Mouse (Mus musculus): ENCODE measurements around the gene Zfp385c. TPM values are rescaled to one million over a fixed set of nuclear protein-coding genes. Genes with fewer than 3 reads are reported as not detected.

The Zfp385c gene
- not detected for polyA plus RNA-seq (2017; shearing (Covaris generic))

GRCm38 (mm10) chr11:100692164-100692616 is at the start of gene Zfp385c:
Gene Zfp385c, minus strand, starts transcription at chr11:100692455.
- ATAC-seq, result peak; percentile 46

DNA sequence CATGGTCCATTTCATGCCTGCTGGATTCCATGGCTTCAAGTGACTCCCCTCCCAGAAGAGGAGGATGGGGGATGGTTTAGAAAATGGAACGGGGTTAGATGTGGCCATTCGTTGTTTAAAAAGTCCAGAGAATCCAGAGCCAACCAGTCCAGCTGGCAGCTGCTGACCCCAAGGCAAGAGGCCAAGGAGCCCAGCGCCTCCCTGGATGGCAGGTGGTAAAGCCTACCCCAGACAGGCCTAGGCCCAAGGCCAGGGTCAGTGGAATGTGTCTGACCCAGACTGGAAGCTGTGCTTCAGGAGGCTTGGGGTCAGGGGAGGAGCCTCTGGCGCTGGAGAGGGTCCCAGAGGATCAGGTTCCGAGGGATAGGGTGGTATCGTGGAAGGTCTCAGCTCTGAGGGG is 49.1 kb upstream of the Zfp385c start:
- ATAC-seq, result no peak

DNA sequence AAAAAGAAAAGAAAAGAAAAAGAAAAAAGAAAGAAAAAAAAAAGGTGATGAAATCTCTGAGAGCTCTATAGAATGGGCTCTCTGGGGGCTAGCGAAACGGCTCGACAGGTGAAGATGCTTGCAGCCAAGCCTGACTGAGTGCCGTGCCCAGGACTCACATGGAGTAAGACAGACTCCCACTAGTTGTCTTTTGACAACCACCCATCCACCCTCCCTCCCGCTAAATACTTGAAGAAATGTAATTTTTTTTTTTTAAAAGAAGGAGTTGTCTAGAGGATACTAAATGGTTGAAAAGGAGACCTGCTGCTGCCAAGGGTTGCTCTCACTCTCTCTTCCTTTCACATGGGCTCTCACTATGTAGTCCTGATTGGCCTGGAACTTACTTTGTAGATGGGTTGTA is 46.5 kb upstream of the Zfp385c start:
- no peak for ATAC-seq

GRCm38 (mm10) chr11:100738066-100738604 is 45.9 kb upstream of the Zfp385c start, which contains the start of gene Rab5c:
Gene Rab5c, minus strand, starts transcription at chr11:100738215.
- peak; percentile 98 for ATAC-seq

DNA sequence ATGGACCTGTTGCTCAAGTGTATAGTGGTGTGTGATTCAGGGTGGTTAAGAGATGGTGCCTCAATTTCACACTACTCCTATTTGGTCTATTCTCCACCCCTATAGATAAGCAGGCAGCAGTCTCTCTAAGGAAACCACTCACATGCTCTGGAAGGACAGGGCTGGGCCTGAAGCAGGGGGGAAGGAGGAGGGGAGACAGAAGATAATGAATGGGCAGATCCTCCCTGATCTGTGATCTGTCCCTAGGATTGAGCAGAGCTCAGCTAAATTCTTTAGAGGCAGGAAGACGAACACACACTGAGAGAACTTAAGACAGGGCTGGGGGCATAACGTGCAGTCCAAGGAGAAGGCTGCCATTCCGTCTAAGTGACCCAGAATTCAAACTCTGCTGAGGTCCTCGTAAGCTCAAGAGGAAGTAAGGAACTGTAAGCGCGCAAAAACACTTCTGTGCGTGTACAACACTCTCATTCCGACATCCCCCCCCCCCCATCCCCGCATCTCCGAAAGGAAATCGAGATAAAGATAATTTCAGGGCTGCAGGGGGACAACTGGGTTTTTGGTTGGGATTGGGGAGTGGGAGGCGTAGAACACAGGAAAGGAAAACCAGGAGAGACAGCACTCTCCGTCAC is 45.0 kb upstream of the Zfp385c start:
- no peak for ATAC-seq

DNA sequence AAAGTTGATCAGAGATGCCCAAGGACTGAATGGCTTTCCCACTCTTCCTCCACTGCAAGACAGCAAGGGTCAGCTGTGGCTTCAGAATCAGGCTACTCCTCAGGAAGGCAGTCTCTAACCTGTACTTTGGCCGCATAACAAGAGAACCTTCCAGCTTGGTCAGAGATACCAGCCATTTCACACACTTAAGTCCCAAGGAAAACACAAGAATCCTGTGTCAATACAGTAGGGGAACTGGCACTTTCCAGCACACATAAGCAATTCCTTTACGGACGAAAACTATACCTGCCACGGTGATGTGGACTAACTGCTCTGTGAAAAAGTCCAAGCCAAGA is 44.5 kb upstream of the Zfp385c start:
- ATAC-seq, result no peak

GRCm38 (mm10) chr11:100735954-100736745 is 43.9 kb upstream of the Zfp385c start:
- no peak for ATAC-seq

- ATAC-seq, result no peak
Measured at GRCm38 (mm10) chr11:100735134-100735865, 43.0 kb upstream of the Zfp385c start.

- no peak for ATAC-seq
Measured at GRCm38 (mm10) chr11:100730477-100731205, 38.4 kb upstream of the Zfp385c start.

DNA sequence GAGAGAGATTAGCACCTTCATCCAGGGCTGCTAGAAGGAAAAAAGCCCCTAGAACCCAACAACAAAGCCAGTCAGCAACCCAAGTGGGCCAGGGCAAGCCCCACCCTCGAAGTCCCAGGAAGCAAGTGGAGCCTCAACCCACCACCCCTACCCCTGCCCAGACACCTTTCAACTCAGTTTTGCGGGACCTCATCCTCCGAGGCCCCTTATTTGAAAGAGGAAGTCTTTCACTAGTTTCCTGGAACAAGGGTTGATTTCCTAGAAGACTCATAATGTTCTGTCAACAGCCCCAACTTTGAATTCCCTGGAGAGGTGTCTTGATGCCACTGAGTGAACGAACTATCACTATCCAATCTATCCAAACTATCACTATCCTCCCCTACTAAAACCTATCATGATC is 37.7 kb upstream of the Zfp385c start:
- peak; percentile 35 for ATAC-seq

DNA sequence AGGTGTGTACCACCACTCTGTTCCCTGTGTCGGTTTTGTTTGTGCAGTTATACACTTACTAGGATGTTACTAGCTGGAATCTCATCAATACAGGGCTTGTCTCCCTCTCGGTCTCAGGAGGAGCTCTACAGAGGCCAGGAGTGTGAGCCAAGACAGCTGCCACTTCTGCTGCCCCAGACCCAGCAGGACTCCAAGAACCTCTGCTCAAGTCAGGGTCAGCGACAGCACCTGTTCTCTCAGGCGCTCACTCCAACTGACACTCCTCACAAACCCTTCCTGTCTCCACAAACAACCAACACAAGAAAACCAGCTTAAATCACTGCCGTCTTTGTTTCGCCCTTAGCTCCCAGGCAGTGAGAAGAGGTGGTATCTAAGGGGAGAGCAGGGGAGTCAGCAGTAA is 36.3 kb upstream of the Zfp385c start:
- no peak for ATAC-seq

GRCm38 (mm10) chr11:100727201-100727600 is 34.9 kb upstream of the Zfp385c start:
- ATAC-seq, result no peak

DNA sequence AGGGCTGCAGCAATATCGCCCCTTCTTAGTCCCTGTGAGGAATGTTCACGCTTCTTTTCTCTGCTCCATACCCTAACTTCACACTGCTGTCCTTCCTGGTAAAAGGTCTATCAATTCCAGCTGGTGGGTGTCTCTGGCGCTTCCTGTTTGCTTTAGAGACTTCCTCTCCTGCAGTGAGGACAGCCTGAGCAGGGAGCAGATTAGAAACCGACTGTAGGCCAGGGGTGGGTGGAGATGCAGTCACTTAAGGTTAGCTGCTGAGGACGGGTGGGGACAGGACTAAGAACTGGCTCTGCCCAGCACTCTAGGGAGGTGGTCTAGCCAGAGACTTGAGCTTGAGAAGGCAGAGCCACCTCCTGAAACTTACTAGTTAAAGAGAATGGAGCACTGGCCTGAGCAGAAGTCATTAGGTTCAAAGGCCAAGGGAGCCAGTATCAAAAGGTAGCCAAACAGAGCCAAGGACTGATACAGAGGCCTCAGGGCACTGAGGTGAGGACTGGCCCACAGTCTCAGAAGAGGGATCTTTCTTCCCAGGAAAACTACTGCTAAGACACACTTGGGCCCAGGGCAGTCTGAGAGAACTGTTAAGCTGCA is 32.8 kb upstream of the Zfp385c start:
- no peak for ATAC-seq

DNA sequence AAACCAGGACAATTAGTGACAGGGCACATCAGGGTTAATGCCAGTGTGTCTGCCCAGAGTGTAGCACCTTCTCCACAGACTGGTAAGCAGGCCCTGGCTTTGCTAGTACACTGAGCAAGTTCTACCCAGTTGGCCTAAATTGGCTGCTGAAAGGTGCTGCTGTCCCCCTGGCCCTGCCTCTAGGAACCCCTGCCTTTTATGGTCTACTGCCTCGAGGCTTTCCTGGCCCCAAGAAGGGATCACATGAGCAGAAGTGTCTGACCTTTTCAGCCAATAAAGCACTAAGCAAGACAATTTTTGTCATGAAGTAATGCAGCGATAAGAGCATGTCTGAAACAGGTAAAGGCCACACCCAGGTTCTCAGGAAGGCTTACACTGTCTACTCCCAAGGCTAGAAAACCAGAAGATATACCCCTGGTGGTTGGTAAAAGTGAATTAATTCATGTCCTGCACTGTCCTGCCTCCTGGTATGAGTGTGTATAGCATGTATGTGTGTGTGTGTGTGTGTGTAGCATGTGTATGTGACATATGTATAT is 30.3 kb upstream of the Zfp385c start:
- no peak for ATAC-seq

DNA sequence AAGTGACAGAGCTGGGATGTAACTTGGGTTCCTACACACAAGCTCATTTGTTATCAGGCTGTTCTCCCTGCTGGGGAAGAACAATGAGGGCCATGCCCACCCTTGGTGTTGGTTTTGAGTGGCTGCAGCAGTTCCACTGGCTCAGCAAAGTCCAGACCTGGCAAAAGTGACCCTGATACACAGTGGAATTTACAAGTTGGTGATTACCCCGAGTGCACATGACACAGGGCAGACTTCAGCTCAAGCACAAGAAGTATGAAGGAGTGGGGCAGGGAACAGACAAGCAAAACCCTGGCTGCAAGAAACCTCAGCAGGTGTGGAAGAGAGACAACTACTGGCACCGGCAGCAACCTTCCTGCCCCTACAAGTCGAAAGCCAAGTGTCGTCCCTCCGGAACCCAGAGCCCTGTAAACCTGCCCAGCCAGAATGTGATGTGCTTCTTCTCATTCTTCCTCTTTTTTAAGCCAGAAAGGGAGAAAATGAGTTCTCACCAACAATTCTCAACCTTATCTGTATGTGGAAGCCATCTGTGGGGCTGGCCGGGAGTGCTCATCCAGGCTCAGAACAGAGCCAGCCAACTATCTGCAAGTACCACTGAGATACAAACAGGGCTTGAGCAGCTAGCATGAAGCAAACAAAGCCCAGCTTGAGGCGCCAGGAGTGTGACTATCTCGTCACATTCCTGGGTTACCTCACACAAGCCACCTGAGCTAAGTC is 29.7 kb upstream of the Zfp385c start:
- ATAC-seq, result no peak

- no peak for ATAC-seq
Measured at GRCm38 (mm10) chr11:100721254-100721653, 29.0 kb upstream of the Zfp385c start.

- ATAC-seq, result no peak
Measured at GRCm38 (mm10) chr11:100720345-100720744, 28.1 kb upstream of the Zfp385c start.

GRCm38 (mm10) chr11:100719893-100720292 is 27.6 kb upstream of the Zfp385c start:
- ATAC-seq, result no peak

- ATAC-seq, result no peak
Measured at GRCm38 (mm10) chr11:100719312-100719711, 27.1 kb upstream of the Zfp385c start.

GRCm38 (mm10) chr11:100718866-100719265 is 26.6 kb upstream of the Zfp385c start:
- ATAC-seq, result no peak

GRCm38 (mm10) chr11:100718462-100718861 is 26.2 kb upstream of the Zfp385c start:
- ATAC-seq, result no peak

Data from inflammation-experienced regulatory T-cells, adult 6 months (primary cell).